Mouse (Mus musculus) myocyte (in vitro differentiated cells): ENCODE measurements around the gene Dnajc14.

Experiments
- CEBPB ChIP-seq: IDR thresholded peaks from 2 replicates; pipeline ENCODE4 v1.6.1; 2011; ENCODE audit warnings: mild to moderate bottlenecking, moderate library complexity; ENCODE audit not compliant: poor library complexity, insufficient read depth, severe bottlenecking
- E2F4 ChIP-seq: IDR thresholded peaks from one replicate; pipeline ENCODE4 v1.6.1; 2011; ENCODE audit warnings: mild to moderate bottlenecking, control low read depth, moderate library complexity; ENCODE audit not compliant: insufficient read depth
- MAX ChIP-seq: IDR thresholded peaks from one replicate; pipeline ENCODE4 v1.6.1; 2011; ENCODE audit warnings: low read depth, mild to moderate bottlenecking, control low read depth
- POLR2A ChIP-seq: IDR thresholded peaks from one replicate; pipeline ENCODE4 v1.6.1; 2011; ENCODE audit warnings: low read depth, mild to moderate bottlenecking, control low read depth, moderate library complexity; ENCODE audit not compliant: insufficient read length
- POLR2AphosphoS2 ChIP-seq: IDR thresholded peaks from one replicate; pipeline ENCODE4 v1.6.1; 2011; ENCODE audit warnings: low read depth, control low read depth; ENCODE audit not compliant: insufficient read length
- SRF ChIP-seq: IDR thresholded peaks from one replicate; pipeline ENCODE4 v1.6.1; 2011; ENCODE audit warnings: low read depth; ENCODE audit not compliant: control insufficient read depth, insufficient read length
- USF1 ChIP-seq: IDR thresholded peaks from one replicate; pipeline ENCODE4 v1.6.1; 2011; ENCODE audit warnings: low read depth, mild to moderate bottlenecking, control low read depth, moderate library complexity

DNA sequence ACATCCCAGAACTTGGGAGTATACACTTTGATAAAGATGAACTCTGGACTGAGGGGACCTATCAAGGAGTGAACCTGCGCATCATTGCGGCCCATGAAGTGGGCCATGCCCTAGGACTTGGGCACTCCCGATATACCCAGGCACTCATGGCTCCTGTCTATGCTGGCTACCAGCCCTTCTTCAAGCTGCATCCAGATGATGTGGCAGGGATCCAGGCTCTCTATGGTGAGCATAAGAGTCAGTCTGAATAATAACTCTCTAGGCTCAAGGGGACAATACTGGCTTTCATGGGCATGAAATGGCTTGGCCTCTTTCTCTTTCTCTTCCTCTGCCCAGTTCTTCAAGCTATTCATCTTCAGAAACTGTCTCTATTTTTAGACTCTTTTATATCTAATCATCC lies 8.3 kb upstream of the Dnajc14 start:
- TF ChIP-seq POLR2A: no peak
- TF ChIP-seq MAX: no peak
- TF ChIP-seq USF1: no peak
- TF ChIP-seq E2F4: no peak
- no peak for TF ChIP-seq SRF
- no peak for TF ChIP-seq CEBPB
- TF ChIP-seq POLR2AphosphoS2: no peak
